Mouse (Mus musculus) inflammation-experienced regulatory T-cells (primary cell): ENCODE results near the gene Acaa1a. TPM values are rescaled to one million over a fixed set of nuclear protein-coding genes. Genes with fewer than 3 reads are reported as not detected.

Source experiments
- polyA plus RNA-seq, 2 experiments: library from polyadenylated mRNA; unstranded; fragments of 100-300 nt; shearing (Covaris generic); gene quantifications; one replicate each; pipeline ENCODE4 v1.2.1; 2017

The Acaa1a gene
- polyA plus RNA-seq = 100 to 1,000 TPM; 113 to 124 TPM

DNA sequence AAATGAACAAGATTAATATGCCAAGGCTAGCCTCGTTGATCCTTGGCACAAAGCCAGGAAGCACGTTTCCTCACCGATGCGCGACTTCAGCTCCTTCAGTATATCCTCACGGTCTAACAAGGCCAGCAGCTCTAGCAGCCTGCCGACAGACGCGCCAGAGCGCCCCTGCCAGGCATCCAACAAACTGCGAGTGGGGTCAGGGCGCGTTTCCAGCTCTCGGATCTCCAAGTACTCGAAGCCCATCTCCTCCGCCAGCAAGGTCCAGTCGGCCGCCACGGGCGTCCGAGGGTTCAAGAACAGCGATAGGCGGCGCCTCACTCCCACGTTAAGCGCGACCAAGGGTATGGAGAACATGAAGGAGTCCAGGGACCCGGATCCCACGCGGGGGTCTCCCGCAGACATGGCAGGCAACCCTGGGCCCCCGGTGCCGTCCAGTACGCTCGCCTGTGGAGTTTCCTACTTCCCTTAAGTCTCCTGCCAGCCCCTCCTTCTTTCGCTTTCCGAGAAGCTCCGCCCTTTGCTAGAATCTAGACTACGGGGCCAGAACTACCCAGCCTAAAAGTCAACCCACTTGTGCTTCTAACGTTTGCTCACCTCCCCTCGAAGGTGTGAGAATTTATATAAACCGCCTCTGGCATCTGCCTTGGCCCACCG lies at the start of gene Acaa1a:
Gene Acaa1a, plus strand, starts transcription at position 119 of the 654 bp plus-strand sequence.

DNA sequence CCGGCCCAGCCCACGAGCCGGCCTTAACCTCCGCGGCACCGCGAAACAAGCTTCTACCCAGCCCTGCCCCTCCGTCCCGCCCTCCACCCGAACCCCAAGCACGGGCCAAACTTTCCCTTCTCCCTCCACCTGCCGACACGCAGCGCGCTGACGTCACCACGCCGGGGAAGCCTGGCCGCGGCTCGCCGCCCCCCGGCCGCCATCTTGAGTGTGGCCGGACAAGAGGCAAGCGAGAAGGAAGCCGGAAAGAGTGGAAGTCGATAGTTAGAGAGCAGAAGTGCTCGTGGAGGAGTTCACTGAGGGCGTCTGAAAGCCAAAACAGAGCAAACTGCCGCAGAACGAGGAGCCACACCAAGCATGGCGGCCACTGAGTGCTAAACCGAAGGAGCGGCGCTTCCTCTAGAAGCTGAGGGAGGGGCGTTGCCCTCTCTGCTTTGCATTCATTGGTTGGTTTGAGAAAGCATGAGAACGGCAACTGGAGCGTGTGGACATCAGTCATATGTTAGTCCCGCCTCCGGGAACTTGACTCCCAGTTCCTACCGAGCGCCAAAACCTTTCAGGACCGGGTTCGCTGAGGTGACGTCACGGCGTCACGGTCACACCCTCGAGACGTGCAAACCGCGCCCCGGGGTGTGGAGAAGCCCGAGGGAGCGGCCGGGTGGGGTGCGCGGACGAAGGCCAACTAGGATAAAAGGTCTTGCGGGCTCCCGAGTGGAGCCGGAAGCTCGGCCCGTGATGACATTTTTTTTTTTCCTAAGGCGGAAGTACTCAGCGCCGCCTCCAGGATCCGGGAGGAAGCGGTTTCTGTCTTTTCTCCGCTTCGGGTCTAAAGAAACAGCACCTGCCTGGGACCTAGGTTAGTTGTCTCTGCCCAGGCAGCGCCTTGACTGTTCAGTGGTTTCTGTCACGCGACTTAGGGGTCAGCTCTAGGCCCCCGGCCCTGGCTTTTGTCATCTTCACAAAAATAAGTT lies 16.9 kb upstream of the Acaa1a start, which contains the start of gene Oxsr1:
Gene Oxsr1, minus strand, starts transcription at position 139 of the 971 bp plus-strand sequence.

DNA sequence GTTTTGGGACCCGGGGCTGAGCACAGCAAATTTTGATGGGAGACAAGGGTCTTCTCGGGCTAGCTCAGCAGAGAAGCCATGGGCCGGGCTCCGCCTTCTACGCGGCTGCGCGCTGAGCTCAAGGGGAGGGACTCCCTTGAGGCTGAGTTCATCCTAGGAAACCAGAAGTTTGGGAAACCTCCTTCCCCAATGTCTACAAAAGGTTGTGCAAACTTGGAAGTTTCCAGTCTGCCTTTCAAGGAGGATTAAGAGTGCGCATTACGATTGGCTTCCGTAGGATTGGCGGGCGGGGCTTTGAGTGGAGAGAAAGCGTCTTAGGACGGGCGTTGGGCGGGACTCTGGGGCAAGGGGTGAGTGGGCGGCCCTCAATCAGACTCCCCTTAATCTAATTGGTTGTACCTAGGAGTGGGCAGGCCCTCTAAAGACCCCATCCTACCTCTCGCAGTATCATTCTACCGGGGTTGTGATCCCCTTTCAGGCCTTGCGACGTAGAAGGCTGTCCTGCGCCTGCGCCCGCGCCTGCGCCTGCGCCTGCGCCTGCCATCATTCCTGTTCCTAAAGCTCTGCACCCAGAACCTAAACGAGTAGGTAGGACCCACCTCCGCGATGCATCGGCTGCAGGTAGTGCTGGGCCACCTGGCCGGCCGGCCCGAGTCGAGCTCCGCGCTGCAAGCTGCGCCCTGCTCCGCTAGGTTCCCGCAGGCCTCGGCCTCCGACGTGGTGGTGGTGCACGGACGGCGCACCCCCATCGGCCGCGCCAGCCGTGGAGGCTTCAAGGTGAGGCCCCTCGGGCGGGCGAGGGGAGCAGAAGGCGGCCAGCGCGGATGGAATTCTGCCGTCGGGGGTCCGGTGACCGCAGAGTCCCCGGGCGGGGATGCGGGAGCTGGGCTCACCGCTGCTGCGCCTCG lies 1.7 kb downstream of the Acaa1a start, which contains the start of gene Myd88:
Gene Myd88, minus strand, starts transcription at position 503 of the 908 bp plus-strand sequence.

DNA sequence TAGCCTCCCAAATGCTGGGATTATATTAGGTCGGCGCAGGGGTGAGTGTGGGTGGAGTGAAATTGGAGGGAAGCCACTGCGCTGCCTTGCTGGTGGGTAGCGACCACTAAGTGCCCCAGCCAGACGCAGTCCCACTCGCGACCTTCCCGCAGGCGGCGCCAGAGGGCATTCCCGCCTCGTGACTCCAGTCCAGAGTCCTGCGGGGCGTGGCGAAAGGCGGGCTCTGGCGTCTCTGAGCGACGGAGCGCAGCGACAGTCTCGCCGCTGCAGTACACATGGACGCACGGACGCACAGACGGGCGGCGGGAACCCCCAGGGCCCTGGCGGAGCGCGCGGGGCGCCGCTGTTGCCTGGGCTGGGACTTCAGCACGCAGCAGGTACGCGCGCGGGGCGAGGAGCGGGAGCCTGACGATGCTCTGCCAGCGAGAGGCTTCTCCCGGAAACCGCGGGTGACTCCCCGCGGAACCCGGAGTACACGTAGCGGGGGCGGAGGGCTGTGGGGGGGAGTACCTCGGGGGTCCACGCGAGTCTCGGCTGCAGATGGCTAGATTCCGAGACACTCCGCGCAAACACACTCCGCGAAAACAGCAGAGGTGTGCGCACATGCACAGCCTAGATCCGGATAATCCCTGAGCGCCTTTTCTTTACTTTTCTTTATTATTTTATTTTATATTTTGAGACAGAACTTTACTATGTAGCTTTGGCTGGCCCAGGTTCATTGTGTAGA lies 18.0 kb downstream of the Acaa1a start, which contains the start of gene Xylb:
Gene Xylb, plus strand, starts transcription at position 51 of the 727 bp plus-strand sequence.

DNA sequence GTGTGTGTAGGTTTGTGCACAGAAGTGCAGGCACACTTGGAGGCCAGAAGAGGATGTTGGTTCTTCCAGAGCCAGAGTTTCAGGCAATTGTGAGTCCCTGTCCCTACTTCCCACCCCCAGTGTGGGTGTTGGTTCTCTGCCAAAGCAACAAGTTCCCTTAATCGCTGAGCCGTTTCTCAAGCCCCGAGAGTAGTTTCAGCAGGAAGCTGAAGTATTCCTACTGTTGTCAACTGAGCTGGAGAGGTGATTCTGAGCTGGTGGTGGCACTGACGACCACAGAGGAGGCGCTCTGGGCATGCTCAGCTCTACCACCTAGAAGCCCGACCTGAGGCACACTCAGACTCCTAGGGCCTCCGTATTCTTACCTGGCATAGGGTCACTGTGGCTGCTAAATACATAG lies 25.8 kb downstream of the Acaa1a start, which contains the start of gene Slc22a14:
Gene Slc22a14, minus strand, starts transcription at position 270 of the 400 bp plus-strand sequence.

Other genes starting within 250 kb of the Acaa1a start
- 10 to 100 TPM in 1 of 2 experiments, 1 to 10 TPM in 1; 5.6 to 10.4 TPM for gene Plcd1, start 246.2 kb upstream of the Acaa1a start, polyA plus RNA-seq
- 1 to 10 TPM in 1 of 2 experiments, under 1 TPM in 1; 0.70 to 1.2 TPM for gene Dlec1, start 237.2 kb upstream of the Acaa1a start, polyA plus RNA-seq
- gene Acaa1b, start 182.6 kb upstream of the Acaa1a start, polyA plus RNA-seq = 1 to 10 TPM in 1 of 2 experiments, under 1 TPM in 1; 0.17 to 1.1 TPM
- gene Gm47289, start 180.5 kb upstream of the Acaa1a start, polyA plus RNA-seq = under 1 TPM in 1 of 2 experiments, not detected in 1; 0.15 TPM
- gene Slc22a13, start 130.6 kb upstream of the Acaa1a start, polyA plus RNA-seq = 1 to 10 TPM in 1 of 2 experiments, under 1 TPM in 1; 0.52 to 1.2 TPM
- 10 to 100 TPM; 20.7 to 21.4 TPM for gene Oxsr1, start 17.2 kb upstream of the Acaa1a start, polyA plus RNA-seq
- 10 to 100 TPM; 79.6 to 99.8 TPM for gene Myd88, start 1.7 kb downstream of the Acaa1a start, polyA plus RNA-seq
- gene Xylb, start 17.7 kb downstream of the Acaa1a start, polyA plus RNA-seq = 1 to 10 TPM in 1 of 2 experiments, under 1 TPM in 1; 0.49 to 1.3 TPM
- under 1 TPM in 1 of 2 experiments, not detected in 1; 0.29 TPM for gene Slc22a14, start 25.9 kb downstream of the Acaa1a start, polyA plus RNA-seq
- gene Acvr2b, start 62.4 kb downstream of the Acaa1a start, polyA plus RNA-seq = under 1 TPM; 0.48 to 0.60 TPM
- 10 to 100 TPM; 14.2 to 27.0 TPM for gene Exog, start 105.3 kb downstream of the Acaa1a start, polyA plus RNA-seq
- gene Scn5a, start 239.3 kb downstream of the Acaa1a start, polyA plus RNA-seq = under 1 TPM in 1 of 2 experiments, not detected in 1; 0.86 TPM